Mouse (Mus musculus): ENCODE measurements around the gene Anxa3.

Gene Anxa3

GRCm38 (mm10) chr5:96847986-96848385, 54.8 kb downstream of the Anxa3 start:
- no peak for DNase-seq (ENCODE audit: extremely low read depth, low read depth)

GRCm38 (mm10) chr5:96848386-96848785, 55.2 kb downstream of the Anxa3 start:
- DNase-seq (ENCODE audit: extremely low read depth, low read depth), result no peak

GRCm38 (mm10) chr5:96849232-96849631, 56.1 kb downstream of the Anxa3 start:
- peak; percentile 68 for DNase-seq (ENCODE audit: extremely low read depth, low read depth)

- no peak for DNase-seq (ENCODE audit: extremely low read depth, low read depth)
Measured at GRCm38 (mm10) chr5:96853451-96853850, 60.3 kb downstream of the Anxa3 start.

- peak; percentile 24 for DNase-seq (ENCODE audit: extremely low read depth, low read depth)
Measured at GRCm38 (mm10) chr5:96854350-96854749, 61.2 kb downstream of the Anxa3 start.

- DNase-seq (ENCODE audit: extremely low read depth, low read depth), result no peak
Measured at GRCm38 (mm10) chr5:96859938-96860337, 66.8 kb downstream of the Anxa3 start.

GRCm38 (mm10) chr5:96867171-96867570, 74.0 kb downstream of the Anxa3 start:
- no peak for DNase-seq (ENCODE audit: extremely low read depth, low read depth)

- no peak for DNase-seq (ENCODE audit: extremely low read depth, low read depth)
Measured at GRCm38 (mm10) chr5:96868893-96869292, 75.8 kb downstream of the Anxa3 start.

- no peak for DNase-seq (ENCODE audit: extremely low read depth, low read depth)
Measured at GRCm38 (mm10) chr5:96870996-96871395, 77.9 kb downstream of the Anxa3 start.

- peak; percentile 59 for DNase-seq (ENCODE audit: extremely low read depth, low read depth)
Measured at GRCm38 (mm10) chr5:96878178-96878577, 85.0 kb downstream of the Anxa3 start.

GRCm38 (mm10) chr5:96878851-96879540, 85.9 kb downstream of the Anxa3 start:
- no peak for DNase-seq (ENCODE audit: extremely low read depth, low read depth)

GRCm38 (mm10) chr5:96880231-96880630, 87.1 kb downstream of the Anxa3 start:
- DNase-seq (ENCODE audit: extremely low read depth, low read depth), result no peak

- no peak for DNase-seq (ENCODE audit: extremely low read depth, low read depth)
Measured at GRCm38 (mm10) chr5:96881118-96881517, 88.0 kb downstream of the Anxa3 start.

GRCm38 (mm10) chr5:96881613-96882012, 88.5 kb downstream of the Anxa3 start:
- no peak for DNase-seq (ENCODE audit: extremely low read depth, low read depth)

- DNase-seq (ENCODE audit: extremely low read depth, low read depth), result no peak
Measured at GRCm38 (mm10) chr5:96885202-96885601, 92.1 kb downstream of the Anxa3 start.

GRCm38 (mm10) chr5:96888396-96888795, 95.3 kb downstream of the Anxa3 start:
- no peak for DNase-seq (ENCODE audit: extremely low read depth, low read depth)

GRCm38 (mm10) chr5:96890367-96890766, 97.2 kb downstream of the Anxa3 start:
- DNase-seq (ENCODE audit: extremely low read depth, low read depth), result no peak

All from MEL-GATA-1-ER (cell line).